Mouse (Mus musculus): Measurements from ENCODE around the gene Sertad2.

Gene Sertad2

DNA sequence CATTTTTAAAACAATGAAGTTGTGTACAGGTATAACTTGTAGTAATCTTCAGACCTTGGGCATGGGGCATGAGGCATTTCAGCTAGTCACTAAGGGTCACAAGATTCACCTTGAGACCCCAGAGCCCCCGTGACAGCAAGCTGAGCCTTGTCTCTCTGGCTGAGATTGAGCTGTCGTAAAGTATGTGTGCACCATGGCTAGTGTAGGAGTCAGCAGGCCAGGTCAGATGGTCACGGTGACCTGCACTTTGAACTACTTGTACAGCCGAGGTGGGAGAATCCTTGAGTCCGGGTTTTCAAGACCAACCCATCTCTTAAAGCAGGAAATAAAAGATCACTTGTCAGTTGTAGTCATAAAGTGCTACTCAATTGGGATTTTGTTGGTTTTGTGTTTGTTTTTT lies 100.1 kb downstream of the Sertad2 start:
- CTCF ChIA-PET: no interaction called here

DNA sequence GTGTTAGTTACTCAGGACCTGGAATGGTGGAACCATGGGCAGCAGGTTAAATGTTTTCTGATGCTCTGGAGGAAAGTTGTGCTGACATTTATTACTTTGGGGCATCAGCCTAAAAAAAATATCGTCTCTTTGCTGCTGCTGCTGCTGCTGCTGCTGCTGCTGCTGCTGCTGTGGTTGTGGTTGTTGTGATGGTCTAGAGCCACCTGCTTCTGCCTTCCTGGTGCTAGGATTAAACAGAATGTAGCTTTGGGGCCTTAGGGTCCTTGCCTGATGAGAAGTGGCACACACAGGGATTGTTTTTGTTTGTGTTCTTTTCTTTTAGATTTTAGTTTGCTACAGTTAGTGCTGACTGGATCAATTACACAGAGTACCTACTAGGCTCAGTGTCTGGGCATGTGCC lies 101.1 kb downstream of the Sertad2 start:
- CTCF ChIA-PET: no interaction called here

DNA sequence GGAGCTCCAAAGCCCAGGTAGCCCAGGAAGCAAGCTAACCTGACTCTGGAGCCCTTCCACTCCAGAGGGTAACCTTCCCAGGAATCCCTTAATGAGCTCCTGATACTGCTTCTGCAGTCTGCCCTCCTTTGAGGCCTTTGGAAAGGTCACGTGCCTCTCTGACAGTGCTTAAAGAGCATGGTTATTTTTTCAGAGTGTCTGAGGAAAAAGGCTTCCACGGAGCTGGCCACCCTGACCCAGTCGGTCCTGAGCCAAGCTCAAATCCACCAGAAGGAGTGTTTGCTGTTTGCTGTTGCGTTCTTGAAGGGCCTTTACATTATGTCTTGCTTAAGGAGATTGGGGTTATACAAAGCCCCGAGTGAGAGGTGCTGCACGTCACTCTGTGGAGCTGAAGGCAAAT lies 101.8 kb downstream of the Sertad2 start:
- CTCF ChIA-PET: no interaction called here

DNA sequence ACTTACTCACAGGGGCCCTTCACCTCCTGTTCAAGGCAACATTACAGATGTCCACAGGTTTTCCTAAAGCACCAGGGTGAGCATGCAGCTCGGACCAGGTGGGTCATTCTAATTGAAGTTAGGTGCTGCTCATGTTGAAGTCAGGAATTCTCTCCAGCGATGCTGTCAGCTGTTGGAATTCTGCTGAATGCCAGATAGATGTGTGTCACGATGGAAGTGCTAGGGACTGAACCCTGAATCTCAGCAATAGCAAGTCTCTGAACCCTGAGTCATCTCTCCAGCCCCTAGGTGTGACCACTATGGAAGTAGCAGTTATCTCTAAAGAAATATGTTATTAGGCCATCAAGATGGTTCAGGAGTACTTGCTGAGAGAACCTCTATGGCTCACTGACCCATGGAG lies 102.5 kb downstream of the Sertad2 start:
- CTCF ChIA-PET: no interaction called here

DNA sequence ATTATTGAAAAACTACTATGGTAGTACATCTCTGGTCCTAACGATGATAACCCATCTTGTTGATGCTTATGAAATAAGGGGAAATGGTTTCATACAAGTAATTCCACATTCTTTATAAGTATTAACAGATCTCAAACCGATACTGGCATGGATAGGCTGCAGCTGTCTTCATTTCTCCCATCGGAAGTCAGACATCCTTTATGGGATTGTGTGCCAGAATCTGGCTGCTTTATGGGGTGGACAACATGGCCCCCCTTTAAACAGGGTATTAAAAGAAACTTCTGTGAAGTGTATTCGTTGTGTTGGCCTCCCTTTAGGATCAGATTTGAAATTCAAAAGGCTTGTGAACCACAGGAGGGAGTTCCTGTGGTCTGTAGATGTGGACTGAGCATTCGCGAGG lies 103.1 kb downstream of the Sertad2 start:
- CTCF ChIA-PET: no interaction called here

DNA sequence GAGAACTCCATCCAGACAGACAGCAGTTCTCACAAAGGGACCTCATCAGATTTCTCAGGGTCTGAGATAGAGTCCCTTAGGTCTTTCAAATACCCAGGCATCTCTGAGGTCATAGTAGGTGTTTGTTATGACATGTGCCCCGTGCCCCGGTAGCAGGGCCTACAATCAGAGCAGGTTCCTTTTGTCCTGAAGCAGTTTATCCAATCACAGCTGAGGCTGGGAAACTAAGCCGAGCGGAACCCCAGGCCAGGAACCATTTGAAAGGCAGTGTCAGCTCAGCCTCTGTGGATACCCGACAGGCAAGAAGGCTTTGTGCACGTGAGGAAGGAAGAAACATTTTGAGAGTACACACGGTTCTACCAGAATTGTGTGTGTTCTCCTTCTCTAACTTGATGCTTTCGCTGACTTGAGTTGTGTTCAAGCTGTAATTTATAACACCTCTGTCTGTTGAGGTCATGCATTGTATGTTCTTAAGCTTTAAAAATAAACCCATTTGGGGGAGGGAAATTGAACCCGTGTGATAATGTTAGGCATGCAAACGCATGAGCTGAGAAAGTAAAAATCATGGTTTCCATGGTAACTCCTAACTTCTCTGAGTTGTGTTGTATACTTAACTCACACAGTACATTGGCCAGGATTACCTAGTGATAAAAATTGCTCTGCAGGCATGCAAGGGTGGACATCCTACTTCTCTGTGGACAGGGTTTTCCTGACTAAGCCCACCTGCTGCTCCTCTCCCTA lies 104.1 kb downstream of the Sertad2 start:
- CTCF ChIA-PET: interaction anchor here (0.6 kb wide), 1 partner anchor 86 kb away, joined by 3 read pairs; no protein-coding TSS in a partner anchor

DNA sequence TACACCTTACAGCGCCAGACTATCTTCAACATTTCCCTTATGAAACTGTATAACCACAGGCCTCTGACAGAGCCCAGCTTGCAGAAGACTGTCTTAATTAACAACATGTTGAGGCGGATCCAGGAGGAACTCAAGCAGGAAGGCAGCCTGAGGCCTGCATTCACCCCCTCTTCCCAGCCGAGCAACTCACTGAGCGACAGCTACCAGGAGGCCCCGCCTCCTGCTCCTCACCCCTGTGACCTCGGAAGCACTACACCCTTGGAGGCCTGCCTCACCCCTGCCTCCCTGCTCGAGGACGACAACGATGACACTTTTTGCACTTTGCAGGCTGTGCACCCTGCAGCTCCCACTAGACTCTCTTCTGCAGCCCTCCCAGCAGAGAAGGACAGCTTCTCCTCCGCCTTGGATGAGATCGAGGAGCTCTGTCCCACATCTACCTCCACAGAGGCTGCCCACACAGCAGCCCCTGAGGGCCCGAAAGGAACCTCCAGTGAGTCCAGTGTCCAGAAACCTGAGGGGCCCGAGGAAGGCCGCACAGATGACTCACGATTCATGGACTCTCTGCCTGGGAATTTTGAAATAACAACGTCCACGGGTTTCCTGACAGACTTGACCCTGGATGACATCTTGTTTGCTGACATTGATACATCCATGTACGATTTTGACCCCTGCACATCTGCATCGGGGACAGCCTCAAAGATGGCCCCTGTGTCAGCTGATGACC lies 105.0 kb downstream of the Sertad2 start:
- CTCF ChIA-PET: interaction anchor here (0.6 kb wide), 1 partner anchor 86 kb away, joined by 3 read pairs; no protein-coding TSS in a partner anchor

DNA sequence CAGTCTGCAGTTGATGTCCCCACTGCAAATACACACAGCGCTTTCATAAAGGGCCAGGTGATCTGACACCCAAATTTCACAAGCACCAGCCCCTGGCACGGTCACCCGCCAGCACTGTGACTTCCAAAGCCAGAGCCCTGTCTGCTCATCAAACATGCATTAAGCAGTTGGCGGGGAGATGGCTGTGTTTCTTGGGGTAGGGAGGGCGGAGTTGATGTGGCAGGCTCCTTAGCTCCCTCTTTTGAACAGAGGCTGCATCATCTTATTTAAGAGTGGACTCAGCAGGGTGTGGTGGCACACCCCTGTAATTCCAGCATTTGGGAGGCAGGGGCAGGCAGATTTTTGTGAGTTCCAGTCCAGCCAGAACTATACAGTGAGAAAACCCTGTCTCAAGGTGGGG lies 106.4 kb downstream of the Sertad2 start:
- CTCF ChIA-PET: no interaction called here

DNA sequence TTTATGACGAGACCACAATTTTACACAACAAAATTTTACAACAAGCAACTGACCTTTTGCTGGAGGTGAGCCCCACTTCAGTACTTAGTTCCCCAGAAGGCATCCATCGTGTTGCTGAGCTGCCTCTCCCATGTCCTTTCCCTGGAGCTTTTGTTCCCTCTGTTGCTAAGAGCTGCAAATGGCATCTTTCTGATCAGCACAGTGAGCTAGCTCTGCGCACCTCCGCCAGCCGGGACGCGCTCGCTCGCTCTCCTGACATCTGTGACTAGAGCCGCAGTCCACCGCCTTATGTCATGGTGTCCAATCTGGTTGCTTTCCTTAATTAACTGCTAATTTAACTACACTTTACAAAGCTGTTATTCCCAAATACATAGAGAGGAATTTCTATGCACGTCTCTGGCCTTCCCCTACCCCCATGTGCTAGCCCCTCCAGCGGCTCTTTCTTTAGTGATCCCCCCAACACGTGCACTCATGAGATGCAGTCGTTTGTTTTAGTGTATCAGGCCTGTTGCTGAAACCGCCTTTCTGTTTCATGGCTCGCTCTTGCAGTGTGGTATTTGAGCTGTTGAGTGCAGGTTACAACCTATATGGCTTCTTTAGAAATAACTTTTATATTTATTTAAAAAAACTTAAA lies 107.1 kb downstream of the Sertad2 start:
- CTCF ChIA-PET: no interaction called here

DNA sequence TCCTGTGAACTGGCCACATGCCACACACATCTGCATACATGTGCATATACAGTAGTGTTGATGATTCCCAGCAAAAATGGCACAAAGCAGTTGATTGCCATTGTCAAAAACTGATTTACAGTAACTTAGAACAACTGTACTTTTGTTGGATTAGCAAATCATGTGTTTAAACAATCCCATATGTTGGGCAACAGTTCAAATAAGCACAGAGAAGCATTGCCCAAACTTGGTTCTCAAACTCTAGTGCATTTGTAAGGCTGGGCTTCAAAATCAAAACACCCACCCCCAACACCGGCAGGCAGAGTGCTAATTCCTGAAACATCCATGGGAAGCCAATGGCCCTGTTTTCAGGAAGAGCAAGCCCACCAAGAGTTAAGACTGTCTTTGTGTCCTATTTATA lies 108.1 kb downstream of the Sertad2 start:
- CTCF ChIA-PET: no interaction called here

DNA sequence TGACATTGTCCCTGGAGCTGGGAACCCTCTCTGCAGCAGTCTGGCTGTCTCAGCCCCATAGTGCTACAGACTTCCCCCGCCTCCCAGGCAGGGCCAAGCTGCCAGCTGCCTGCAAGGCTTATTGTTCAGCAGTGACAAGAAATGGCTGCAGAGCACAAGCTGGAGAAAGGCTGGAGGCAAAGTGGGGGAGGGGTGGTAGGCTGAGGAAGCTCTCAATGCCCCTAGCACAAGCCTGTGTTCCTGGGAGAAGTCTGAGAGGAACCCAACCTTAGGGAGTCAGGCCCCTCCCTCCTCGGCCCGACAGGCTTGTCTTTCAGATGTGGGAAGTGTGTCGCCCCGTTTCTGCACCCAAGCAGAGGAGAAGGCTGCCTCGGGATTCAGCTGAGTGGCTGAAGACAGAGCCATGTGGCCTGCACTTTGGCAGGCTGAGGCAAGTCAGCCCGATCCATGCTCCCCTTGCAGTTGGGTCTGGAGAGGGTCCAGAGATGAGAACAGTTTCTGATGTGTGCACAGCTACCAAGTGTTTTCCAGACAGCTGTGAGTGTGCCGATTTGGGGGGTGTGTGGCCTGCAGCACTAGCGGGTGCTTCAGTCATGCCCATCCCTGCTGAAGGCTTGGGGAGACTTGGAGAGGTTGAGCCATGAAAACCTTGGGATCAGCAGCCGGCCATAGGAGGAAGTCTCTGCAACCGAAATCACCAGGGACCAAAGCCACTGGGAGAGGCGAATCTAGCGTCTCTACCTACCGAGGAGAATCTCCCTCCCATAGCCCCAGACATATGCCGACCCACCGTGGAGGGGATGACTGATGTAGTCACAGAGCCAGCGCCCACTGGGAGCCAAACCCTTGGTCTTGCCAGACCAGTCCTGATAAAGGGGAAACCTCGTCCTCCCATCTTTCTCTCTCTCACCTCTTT lies 113.0 kb downstream of the Sertad2 start:
- CTCF ChIA-PET: interaction anchor here (1.0 kb wide), 1 partner anchor 155 kb away, joined by 4 read pairs; no protein-coding TSS in a partner anchor

DNA sequence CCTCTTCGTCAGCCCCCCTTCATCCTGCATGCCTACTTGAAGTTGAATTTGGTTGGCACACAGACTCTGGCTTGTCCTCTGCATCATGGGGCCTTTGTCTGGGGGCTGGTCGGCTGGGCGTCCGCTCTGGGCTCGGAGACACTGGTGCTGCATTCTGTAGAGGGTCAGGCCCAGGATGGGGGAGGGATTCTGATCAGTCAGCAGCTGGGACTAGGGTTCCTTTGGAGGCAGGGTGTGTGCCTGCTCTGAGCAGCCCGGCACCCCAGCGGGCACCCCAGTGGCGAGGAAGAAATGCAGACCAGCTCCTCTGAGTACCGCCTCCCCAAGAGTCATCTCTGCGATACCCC lies 113.6 kb downstream of the Sertad2 start:
- CTCF ChIA-PET: no interaction called here

DNA sequence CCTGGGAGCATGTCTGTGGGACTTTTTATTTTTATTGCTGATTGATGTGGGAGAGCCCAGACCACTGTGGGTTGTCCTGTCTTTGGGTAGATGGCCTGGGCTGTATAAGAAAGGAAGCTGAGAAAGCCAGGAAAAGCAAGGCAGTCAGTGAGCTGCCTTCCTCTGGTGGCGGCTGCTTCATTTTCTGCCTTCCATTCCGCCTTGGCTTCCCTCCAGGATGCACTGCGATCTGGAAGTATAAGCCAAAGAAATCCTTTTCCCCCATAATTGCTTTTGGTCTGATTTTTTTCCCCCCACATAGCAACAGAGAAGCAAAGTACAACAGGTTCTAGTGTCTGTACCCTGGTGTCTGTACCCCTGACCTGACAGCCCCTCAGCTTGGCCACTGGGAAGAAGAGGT lies 116.0 kb downstream of the Sertad2 start:
- CTCF ChIA-PET: no interaction called here

DNA sequence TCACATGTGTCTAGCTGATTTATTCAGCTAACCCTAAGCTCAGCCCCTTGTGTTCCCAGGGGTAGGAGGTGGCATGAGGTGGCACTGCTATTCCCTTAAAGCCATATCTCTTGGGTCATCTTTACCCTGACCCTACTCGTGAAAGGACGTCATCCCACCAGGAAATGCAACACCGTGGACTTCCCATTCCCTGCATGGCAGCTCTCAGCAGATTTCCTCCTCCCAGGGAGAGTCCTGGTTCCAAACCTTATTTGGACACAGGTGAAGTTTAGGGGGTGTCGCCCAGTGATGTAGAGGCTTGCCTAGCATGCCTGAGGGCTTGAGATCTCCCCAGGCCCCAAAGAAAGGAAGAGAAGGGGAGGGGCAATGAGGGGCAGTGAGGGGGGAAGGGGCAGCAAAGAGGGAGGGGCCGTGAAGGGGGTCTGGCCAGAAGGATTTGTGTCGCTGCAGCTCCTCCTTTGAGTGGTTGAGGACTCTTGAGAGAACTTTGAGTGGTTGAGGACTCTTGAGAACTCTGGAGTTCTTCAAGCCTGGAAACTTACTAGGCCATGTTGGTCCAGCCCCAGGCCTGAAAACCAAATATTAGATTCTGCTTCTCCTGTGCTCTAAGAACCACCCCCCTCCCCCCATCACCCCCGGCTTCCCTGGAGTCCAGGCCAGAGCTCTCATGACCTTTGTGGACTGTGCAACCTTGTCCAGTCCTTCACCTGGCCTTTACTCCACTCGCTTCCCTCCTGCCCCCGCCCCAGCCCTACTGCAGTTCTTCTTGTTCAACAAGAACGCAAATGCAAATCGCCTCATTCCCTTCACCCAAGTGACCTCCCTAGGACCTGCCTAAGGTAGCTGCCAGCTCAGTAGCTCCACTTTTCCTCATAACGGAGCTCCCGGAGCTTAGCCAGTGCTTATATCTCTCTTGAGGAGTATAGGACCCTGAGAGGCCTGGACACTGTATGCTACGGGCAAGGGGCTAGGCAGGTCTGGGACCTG lies 117.4 kb downstream of the Sertad2 start:
- CTCF ChIA-PET: interaction anchor here (0.7 kb wide), 1 partner anchor 172 kb away, joined by 4 read pairs; no protein-coding TSS in a partner anchor

DNA sequence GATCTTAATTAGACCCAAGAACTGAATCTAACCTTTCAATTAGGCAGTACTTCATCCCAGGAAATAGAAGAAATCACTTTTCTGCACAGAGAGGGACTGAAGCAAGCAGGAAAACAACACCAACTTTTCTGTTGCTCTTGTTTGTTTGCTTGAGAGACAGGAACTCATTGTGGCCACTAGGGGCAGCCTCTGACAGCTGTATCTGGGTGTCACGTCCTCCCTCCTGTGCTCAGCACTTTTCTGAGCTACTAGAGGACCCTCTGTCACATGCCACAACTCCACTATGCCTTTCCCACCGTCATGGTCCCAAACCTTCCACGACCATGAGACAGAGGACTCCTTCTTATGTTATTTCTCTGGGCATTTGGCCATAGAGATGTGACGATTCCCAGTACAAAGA lies 118.6 kb downstream of the Sertad2 start:
- CTCF ChIA-PET: interaction anchor here (0.6 kb wide), 1 partner anchor 518 kb away, joined by 3 read pairs; no protein-coding TSS in a partner anchor

DNA sequence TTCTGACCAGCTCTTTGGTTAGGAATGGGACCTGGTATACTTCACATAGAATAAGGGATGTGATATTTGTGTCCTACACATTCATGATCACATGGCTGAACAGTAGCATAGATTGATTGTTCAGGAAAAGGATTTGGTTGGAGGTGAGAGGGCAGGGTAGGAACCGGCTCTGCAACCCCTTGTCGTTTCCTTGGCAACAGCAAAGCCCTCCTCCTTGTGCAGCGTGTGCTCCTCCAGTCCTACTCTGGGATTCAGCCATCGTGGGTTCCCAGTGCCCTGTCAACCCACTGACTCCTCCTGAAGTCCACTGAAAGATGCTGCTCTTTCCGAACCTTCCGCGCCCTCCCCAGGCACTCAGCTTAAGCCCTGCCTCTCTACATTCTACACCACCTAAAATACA lies 119.8 kb downstream of the Sertad2 start:
- CTCF ChIA-PET: no interaction called here

DNA sequence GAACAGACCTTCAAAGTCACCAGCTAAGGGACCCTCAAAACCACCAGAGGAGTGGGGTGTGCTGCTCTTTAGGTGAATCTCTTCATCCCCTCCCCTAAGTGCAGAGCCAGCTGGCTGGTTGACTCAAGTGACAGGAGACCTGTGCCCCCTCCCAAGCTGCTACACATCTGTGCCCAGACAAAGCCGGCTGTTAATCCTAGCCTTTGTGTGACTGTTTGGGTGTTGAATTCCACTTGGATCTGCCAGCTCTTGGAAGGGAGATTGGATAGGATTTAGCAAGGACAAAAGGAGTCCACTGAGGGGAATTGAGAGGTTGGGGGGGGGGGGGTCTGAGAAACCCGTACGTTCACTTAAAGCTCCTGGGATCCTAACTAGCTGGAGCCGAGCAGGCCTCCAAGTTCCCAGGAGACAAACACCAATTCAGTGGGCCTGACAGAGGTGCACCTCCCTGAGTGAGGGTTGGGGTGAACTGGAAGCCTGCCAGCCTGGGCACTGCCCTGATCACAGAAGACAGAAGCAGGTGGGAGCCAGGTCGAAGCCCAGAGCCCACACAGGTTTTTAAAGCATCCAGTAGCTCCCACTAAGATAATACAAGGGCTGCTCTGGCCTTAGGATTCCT lies 120.6 kb downstream of the Sertad2 start:
- CTCF ChIA-PET: no interaction called here

DNA sequence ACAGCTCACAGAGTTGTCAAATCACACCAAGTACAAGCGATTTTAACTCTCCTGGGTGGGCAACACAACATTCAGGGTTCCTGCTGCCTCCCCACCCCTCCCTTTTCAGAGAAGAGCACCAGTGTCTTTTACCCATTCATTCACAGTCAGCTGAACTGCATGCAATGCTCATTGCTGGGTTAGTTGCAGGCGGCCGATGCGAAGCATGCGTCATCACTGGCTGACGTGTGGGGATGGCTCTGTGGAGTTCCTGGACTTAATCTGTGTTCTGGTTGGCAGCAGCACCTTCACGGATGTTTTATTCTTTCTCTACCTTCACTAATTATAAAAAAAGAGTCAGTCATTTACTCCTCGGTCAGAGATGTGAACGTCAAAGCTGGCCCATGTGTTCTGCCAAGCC lies 121.8 kb downstream of the Sertad2 start:
- CTCF ChIA-PET: no interaction called here

DNA sequence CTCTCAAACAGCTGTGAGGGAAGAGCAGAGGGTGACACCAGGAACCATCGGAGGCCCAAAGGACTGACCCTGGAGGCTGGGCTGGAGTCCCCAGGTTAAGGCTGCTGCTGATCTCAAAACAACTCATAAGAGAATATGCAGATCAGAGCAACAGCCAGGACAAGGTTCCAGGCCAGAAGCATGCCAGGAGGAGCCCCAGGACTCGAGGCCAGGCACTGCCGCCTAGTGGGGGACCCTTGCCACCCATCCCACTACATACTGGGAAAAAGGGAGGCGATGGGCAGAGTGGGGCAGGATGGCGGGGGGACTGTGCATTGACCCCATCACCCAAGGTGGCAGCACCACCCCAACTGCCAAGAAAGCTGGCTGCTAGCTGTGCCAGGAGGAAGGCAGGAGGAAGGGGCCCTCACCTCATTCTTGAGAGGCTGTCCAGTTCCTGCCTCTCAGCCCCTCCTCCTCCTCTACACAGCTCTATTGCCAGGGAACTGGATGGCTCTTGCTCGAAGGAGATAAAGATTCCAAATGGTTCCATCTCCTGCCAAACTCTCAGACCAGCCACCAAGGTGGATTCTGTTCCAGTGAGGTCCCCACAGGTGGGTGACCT lies 128.8 kb downstream of the Sertad2 start:
- CTCF ChIA-PET: no interaction called here

DNA sequence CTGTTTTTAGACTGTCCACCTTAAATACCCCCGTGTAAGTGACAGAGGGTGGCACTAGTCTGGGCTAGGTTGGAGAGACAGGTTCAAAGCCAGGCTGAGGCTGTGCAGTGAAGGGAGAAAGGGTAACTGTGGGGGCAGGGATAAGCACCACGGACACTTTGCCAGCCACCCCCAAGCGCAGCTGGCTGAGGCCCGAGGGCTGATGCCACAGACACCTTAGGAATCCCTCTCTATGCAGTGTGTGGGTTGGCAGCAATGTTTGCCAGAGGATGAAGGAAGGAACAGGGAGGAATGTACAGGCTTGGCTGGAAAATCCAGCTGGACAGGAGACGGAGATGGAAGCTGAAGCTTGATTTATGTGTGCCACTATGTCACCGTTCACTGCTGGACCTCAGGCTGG lies 129.5 kb downstream of the Sertad2 start:
- CTCF ChIA-PET: no interaction called here

All from spleen, embryonic (tissue).